Mouse (Mus musculus): ENCODE measurements around the gene Sorcs2.
"Not testable (repeated sequence)": the region's sequence is repeated elsewhere in the genome, so short reads cannot be mapped to it uniquely, and the experiment has no call there.

Gene Sorcs2

GRCm38 (mm10) chr5:36304299-36304980, 93.5 kb downstream of the Sorcs2 start:
- peak in 1 of 2 experiments; percentile 31 for DNase-seq (ENCODE audit: low spot score in 2 of 2)

GRCm38 (mm10) chr5:36301166-36301565, 96.8 kb downstream of the Sorcs2 start:
- DNase-seq (ENCODE audit: low spot score in 2 of 2) = peak; percentile 28 to 40

- DNase-seq (ENCODE audit: low spot score in 2 of 2) = no peak
These were observed 99.9 kb downstream of the Sorcs2 start for GRCm38 (mm10) chr5:36298049-36298448.

- DNase-seq (ENCODE audit: low spot score in 2 of 2) = no peak
These were observed 100.7 kb downstream of the Sorcs2 start for GRCm38 (mm10) chr5:36297246-36297645.

- DNase-seq (ENCODE audit: low spot score in 2 of 2) = no peak
These were observed 104.6 kb downstream of the Sorcs2 start for GRCm38 (mm10) chr5:36293109-36293900.

- no peak for DNase-seq (ENCODE audit: low spot score in 2 of 2)
These were observed 105.6 kb downstream of the Sorcs2 start for GRCm38 (mm10) chr5:36292321-36292720.

GRCm38 (mm10) chr5:36291191-36291590, 106.7 kb downstream of the Sorcs2 start:
- no peak for DNase-seq (ENCODE audit: low spot score in 2 of 2)

- DNase-seq (ENCODE audit: low spot score in 2 of 2) = peak; percentile 39 to 60
These were observed 112.5 kb downstream of the Sorcs2 start for GRCm38 (mm10) chr5:36285405-36285804.

GRCm38 (mm10) chr5:36279896-36280295, 118.0 kb downstream of the Sorcs2 start:
- no peak for DNase-seq (ENCODE audit: low spot score in 2 of 2)

- DNase-seq (ENCODE audit: low spot score in 2 of 2) = no peak
These were observed 123.1 kb downstream of the Sorcs2 start for GRCm38 (mm10) chr5:36274684-36275394.

- no peak for DNase-seq (ENCODE audit: low spot score in 2 of 2)
These were observed 130.7 kb downstream of the Sorcs2 start for GRCm38 (mm10) chr5:36267194-36267769.

GRCm38 (mm10) chr5:36260862-36261261, 137.1 kb downstream of the Sorcs2 start:
- no peak for DNase-seq (ENCODE audit: low spot score in 2 of 2)

- DNase-seq (ENCODE audit: low spot score in 2 of 2) = no peak
These were observed 138.2 kb downstream of the Sorcs2 start for GRCm38 (mm10) chr5:36259691-36260124.

GRCm38 (mm10) chr5:36258387-36259181, 139.4 kb downstream of the Sorcs2 start:
- no peak for DNase-seq (ENCODE audit: low spot score in 2 of 2)

- no peak for DNase-seq (ENCODE audit: low spot score in 2 of 2)
These were observed 140.9 kb downstream of the Sorcs2 start for GRCm38 (mm10) chr5:36257008-36257407.

- DNase-seq (ENCODE audit: low spot score in 2 of 2) = no peak
These were observed 143.1 kb downstream of the Sorcs2 start for GRCm38 (mm10) chr5:36254642-36255516.

GRCm38 (mm10) chr5:36252746-36253504, 145.0 kb downstream of the Sorcs2 start:
- peak in 1 of 2 experiments; percentile 28 for DNase-seq (ENCODE audit: low spot score in 2 of 2)

GRCm38 (mm10) chr5:36248022-36248421, 149.9 kb downstream of the Sorcs2 start:
- DNase-seq (ENCODE audit: low spot score in 2 of 2) = no peak

GRCm38 (mm10) chr5:36237526-36237925, 160.4 kb downstream of the Sorcs2 start:
- DNase-seq (ENCODE audit: low spot score in 2 of 2) = not testable (repeated sequence)
